Mouse (Mus musculus) kidney, adult 2 months (tissue): ENCODE measurements at regions not wholly inside any gene's neighbourhood (a gene's known extent, or its start where the extent isn't known, plus 50 kb on each side); places are given as distances from the start of the nearest gene placed in this dataset.

Experiments used
- CTCF ChIP-seq: fragments of 200-500 bp; conservative IDR thresholded peaks from 2 replicates; pipeline ENCODE4 v1.5.1; 2011; ENCODE audit warnings: low read depth, mild to moderate bottlenecking, control low read depth, low read length, moderate library complexity, mixed read lengths; ENCODE audit not compliant: insufficient read depth, insufficient read length
- POLR2A ChIP-seq: fragments of 200-500 bp; IDR thresholded peaks from one replicate; pipeline ENCODE4 v1.6.1; 2011; ENCODE audit warnings: low read depth, low read length, control low read depth

- TF ChIP-seq CTCF (no peak), POLR2A (no peak)
Measured at GRCm38 (mm10) chr13:28592176-28592575, 334.8 kb downstream of the Gm11361 start.
